Mouse (Mus musculus) lung, adult 2 months (tissue): ENCODE measurements around the gene Neb.

Experiments used
- CTCF ChIP-seq: fragments of 200-500 bp; IDR thresholded peaks from 2 replicates; pipeline ENCODE4 v1.5.1; 2011; ENCODE audit warnings: mild to moderate bottlenecking, low read length, control low read depth; ENCODE audit not compliant: insufficient read depth
- POLR2A ChIP-seq: fragments of 200-500 bp; IDR thresholded peaks from 2 replicates; pipeline ENCODE4 v1.6.1; 2011; ENCODE audit warnings: low read depth, mild to moderate bottlenecking, control low read depth, low read length, borderline replicate concordance; ENCODE audit errors: extremely low read depth

DNA sequence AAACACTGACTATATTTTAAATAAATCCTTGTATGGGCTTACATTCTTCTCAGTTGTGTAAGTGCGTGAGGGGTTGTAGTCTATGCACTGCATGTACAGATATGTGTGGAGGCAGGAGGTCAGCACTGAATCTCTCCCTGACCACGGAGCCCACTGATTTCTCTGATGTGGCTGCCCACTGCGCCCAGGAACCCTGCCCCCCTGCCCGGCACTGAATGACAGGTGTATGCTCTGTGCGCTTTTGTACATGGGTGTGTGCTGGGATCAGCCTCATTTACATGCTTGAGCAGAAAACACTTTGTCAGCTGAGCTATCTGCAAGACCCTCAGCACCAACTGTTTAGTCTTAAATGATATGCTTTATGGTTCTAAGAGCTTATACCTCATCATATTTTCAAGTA, 27.0 kb upstream of the Neb start:
- TF ChIP-seq CTCF (no peak), POLR2A (no peak)
